Mouse (Mus musculus) cortical plate, adult 2 months (tissue): ENCODE results near the gene Asb8.

Source experiments
- CTCF ChIP-seq: fragments of 200-500 bp; IDR thresholded peaks from 2 replicates; pipeline ENCODE4 v1.5.1; 2011; ENCODE audit warnings: mild to moderate bottlenecking, control low read depth, low read length; ENCODE audit not compliant: insufficient read depth; ENCODE audit errors: extremely low read depth
- POLR2A ChIP-seq: fragments of 200-500 bp; IDR thresholded peaks from 2 replicates; pipeline ENCODE4 v1.6.1; 2011; ENCODE audit warnings: mild to moderate bottlenecking, low read length, control low read depth; ENCODE audit not compliant: insufficient read depth; ENCODE audit errors: extremely low read depth

DNA sequence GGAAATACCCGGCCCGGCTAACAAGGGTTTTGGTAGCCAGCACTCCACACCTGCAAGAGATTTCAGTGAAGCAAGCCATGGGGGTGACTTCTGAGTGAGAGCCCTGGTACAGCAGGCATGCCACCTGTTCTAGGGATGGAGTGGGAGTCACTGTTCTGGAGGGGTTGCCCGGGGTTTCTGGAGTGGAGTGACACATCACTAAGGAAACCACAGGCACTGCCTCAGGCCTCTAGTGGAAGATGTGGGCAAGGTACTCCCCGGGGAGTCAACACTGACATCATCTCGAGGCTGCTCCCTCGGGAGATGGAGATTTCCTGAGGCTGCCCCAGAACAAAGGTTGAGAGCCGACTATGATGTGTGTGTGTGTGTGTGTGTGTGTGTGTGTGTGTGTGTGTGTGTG lies 4.9 kb upstream of the Asb8 start:
- TF ChIP-seq CTCF: no peak
- TF ChIP-seq POLR2A: no peak
